Mouse (Mus musculus) cerebellum, postnatal 25 days (tissue): ENCODE results near the gene Elmod1.
A peak's percentile ranks its signal among the peaks of the same experiment; 100 is the strongest.
"Not testable (repeated sequence)": the region's sequence is repeated elsewhere in the genome, so short reads cannot be mapped to it uniquely, and the experiment has no call there.

Experiments
- DNase-seq, 2 experiments: peaks; one replicate each; pipeline ENCODE4 v3.0.0; 2021; ENCODE audit warnings: mixed read lengths in 2 of 2

Elmod1 gene

GRCm38 (mm10) chr9:53975122-53975518 lies at the start of gene Elmod1:
Gene Elmod1 (minus strand): TSS chr9:53975301.
- DNase-seq, result peak; percentile 74 to 81

- DNase-seq, result no peak
Observed at GRCm38 (mm10) chr9:54022795-54023194, 47.7 kb upstream of the Elmod1 start.

- DNase-seq, result no peak
Observed at GRCm38 (mm10) chr9:53994528-53994927, 19.4 kb upstream of the Elmod1 start.

GRCm38 (mm10) chr9:53992567-53992966 lies 17.5 kb upstream of the Elmod1 start:
- not testable (repeated sequence) for DNase-seq

GRCm38 (mm10) chr9:53990921-53991320 lies 15.8 kb upstream of the Elmod1 start:
- DNase-seq, result peak; percentile 30 to 60

GRCm38 (mm10) chr9:53986972-53987371 lies 11.9 kb upstream of the Elmod1 start:
- DNase-seq, result peak in 1 of 2 experiments; percentile 64

GRCm38 (mm10) chr9:53984868-53985267 lies 9.8 kb upstream of the Elmod1 start:
- DNase-seq, result peak; percentile 47 to 73

- DNase-seq, result peak; percentile 69 to 74
Observed at GRCm38 (mm10) chr9:53974328-53975121, 576 bp downstream of the Elmod1 start.

- peak in 1 of 2 experiments; percentile 34 for DNase-seq
Observed at GRCm38 (mm10) chr9:53973929-53974327, 1.2 kb downstream of the Elmod1 start.

GRCm38 (mm10) chr9:53973241-53973640 lies 1.9 kb downstream of the Elmod1 start:
- no peak for DNase-seq

- no peak for DNase-seq
Observed at GRCm38 (mm10) chr9:53972358-53972757, 2.7 kb downstream of the Elmod1 start.

- DNase-seq, result peak; percentile 68 to 74
Observed at GRCm38 (mm10) chr9:53967610-53968368, 7.3 kb downstream of the Elmod1 start.

- no peak for DNase-seq
Observed at GRCm38 (mm10) chr9:53957021-53957420, 18.1 kb downstream of the Elmod1 start.

- no peak for DNase-seq
Observed at GRCm38 (mm10) chr9:53954853-53955252, 20.2 kb downstream of the Elmod1 start.

GRCm38 (mm10) chr9:53947463-53947862 lies 27.6 kb downstream of the Elmod1 start:
- DNase-seq, result no peak

- no peak for DNase-seq
Observed at GRCm38 (mm10) chr9:53938555-53938954, 36.5 kb downstream of the Elmod1 start.

- peak; percentile 76 to 84 for DNase-seq
Observed at GRCm38 (mm10) chr9:53934179-53934578, 40.9 kb downstream of the Elmod1 start.

- DNase-seq, result no peak
Observed at GRCm38 (mm10) chr9:53933375-53933774, 41.7 kb downstream of the Elmod1 start.

GRCm38 (mm10) chr9:53930906-53931305 lies 44.2 kb downstream of the Elmod1 start:
- DNase-seq, result no peak

GRCm38 (mm10) chr9:53921061-53921460 lies 54.0 kb downstream of the Elmod1 start:
- no peak for DNase-seq

- no peak for DNase-seq
Observed at GRCm38 (mm10) chr9:53915929-53916721, 59.0 kb downstream of the Elmod1 start.

GRCm38 (mm10) chr9:53910823-53911222 lies 64.3 kb downstream of the Elmod1 start:
- DNase-seq, result no peak

- no peak for DNase-seq
Observed at GRCm38 (mm10) chr9:53910331-53910730, 64.8 kb downstream of the Elmod1 start.
